Comparison of ENCODE assay signal across 7 mouse cellular contexts in the genomic region with DNA sequence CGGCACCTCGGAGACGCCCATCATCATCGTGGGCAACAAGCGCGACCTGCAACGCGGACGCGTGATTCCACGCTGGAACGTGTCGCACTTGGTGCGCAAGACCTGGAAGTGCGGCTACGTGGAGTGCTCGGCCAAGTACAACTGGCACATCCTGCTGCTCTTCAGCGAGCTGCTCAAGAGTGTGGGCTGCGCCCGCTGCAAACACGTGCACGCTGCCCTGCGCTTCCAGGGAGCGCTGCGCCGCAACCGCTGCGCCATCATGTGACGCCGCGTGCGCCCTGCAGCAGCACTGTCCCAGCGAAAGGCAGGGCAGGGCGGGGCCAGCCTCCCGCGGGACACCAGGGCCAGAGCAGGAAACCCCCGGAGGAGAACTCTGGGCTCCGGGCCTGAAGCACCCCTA. TPM values are rescaled to one million over a fixed set of nuclear protein-coding genes. Genes with fewer than 3 reads are reported as not detected.
A peak's percentile ranks its signal among the peaks of the same experiment; 100 is the strongest.
DNase-seq lines count a peak whose midpoint lies in the region; ATAC-seq lines count a peak whose summit lies in the region.

No protein-coding gene starts in this region.

- no peak overlapping the region for H3K27ac ChIP-seq in forebrain, embryonic 13.5 days
- H3K27ac ChIP-seq in midbrain, embryonic 15.5 days: no peak overlapping the region

- H3K4me3 ChIP-seq in forebrain, embryonic 13.5 days: peak overlapping the region; percentile 20
- peak overlapping the region; percentile 23 for H3K4me3 ChIP-seq in midbrain, embryonic 15.5 days

- WGBS in forebrain, embryonic 13.5 days: 6% methylated on average over 38 of the region's 38 CpGs
- WGBS in midbrain, embryonic 15.5 days: 6% methylated on average over 38 of the region's 38 CpGs

- peak overlapping the region; percentile 12; the same call in 1 of the 2 replicates for H3K9ac ChIP-seq in forebrain, embryonic 13.5 days
- H3K9ac ChIP-seq in midbrain, embryonic 15.5 days: 0 out of 2 replicates have a peak overlapping the region, but pooled peaks have one; percentile 2

- H3K36me3 ChIP-seq in forebrain, embryonic 13.5 days (ENCODE audit: poor library complexity, severe bottlenecking): no peaks in the 10 kb centered on the region
- H3K36me3 ChIP-seq in midbrain, embryonic 15.5 days (replicated peaks): no peaks in the 10 kb centered on the region

- peak; percentile 26 for DNase-seq in thymus, postnatal 4 days
- no peak for DNase-seq in thymus, postnatal 10 days (ENCODE audit: low spot score in 2 of 2)
- peak; percentile 44 to 61 for DNase-seq in layer of hippocampus, postnatal 14 days (ENCODE audit: low spot score in 2 of 2)
- no peak for DNase-seq in ovary, adult 18-20 months (ENCODE audit: low spot score)
- DNase-seq in kidney, adult 8-10 months: no peak

- ATAC-seq in forebrain, embryonic 13.5 days: peak; percentile 81
- peak; percentile 72 for ATAC-seq in midbrain, embryonic 15.5 days (replicated peaks)

- peaks cover 49% of the 10 kb centered on the region for H3K27me3 ChIP-seq in forebrain, embryonic 13.5 days
- peaks cover 33% of the 10 kb centered on the region for H3K27me3 ChIP-seq in midbrain, embryonic 15.5 days (replicated peaks)

- H3K4me1 ChIP-seq in forebrain, embryonic 13.5 days: peaks cover 20% of the 10 kb centered on the region
- H3K4me1 ChIP-seq in midbrain, embryonic 15.5 days: peaks cover 13% of the 10 kb centered on the region

- peak overlapping the region; percentile 51 for H3K4me2 ChIP-seq in forebrain, embryonic 13.5 days
- H3K4me2 ChIP-seq in midbrain, embryonic 15.5 days: peak overlapping the region; percentile 44

- no peaks in the 10 kb centered on the region for H3K9me3 ChIP-seq in forebrain, embryonic 13.5 days (replicated peaks)
- no peaks in the 10 kb centered on the region for H3K9me3 ChIP-seq in midbrain, embryonic 15.5 days

RNA-seq across cellular contexts. Expression of a gene that starts 9.6 kb away (rescaled TPM):
- 6.5 and 9.9 TPM in 2 replicates for polyA plus RNA-seq in forebrain, embryonic 13.5 days (2015; fragmentation: Nextera tagmentation; extraction: Ambion mirVana)
- total RNA-seq in layer of hippocampus, postnatal 14 days (2021): 100 to 1,000 TPM; 219 to 224 TPM
- polyA plus RNA-seq in midbrain, embryonic 15.5 days (2015; fragmentation: Nextera tagmentation; extraction: Ambion mirVana): 43.2 and 45.6 TPM in 2 replicates

RNA-seq across cellular contexts. Expression of a gene that starts 10.7 kb away (rescaled TPM):
- polyA plus RNA-seq in forebrain, embryonic 13.5 days (2015; fragmentation: Nextera tagmentation; extraction: Ambion mirVana): 0.21 and 0.30 TPM in 2 replicates
- total RNA-seq in layer of hippocampus, postnatal 14 days (2021): 1 to 10 TPM in 1 of 2 experiments, under 1 TPM in 1; 0.29 to 1.0 TPM
- 0.36 and 0.54 TPM in 2 replicates for polyA plus RNA-seq in midbrain, embryonic 15.5 days (2015; fragmentation: Nextera tagmentation; extraction: Ambion mirVana)

RNA-seq across cellular contexts. Expression of a gene that starts 18.9 kb away (rescaled TPM):
- polyA plus RNA-seq in forebrain, embryonic 13.5 days (2015; fragmentation: Nextera tagmentation; extraction: Ambion mirVana): not detected in 2 replicates
- not detected for total RNA-seq in layer of hippocampus, postnatal 14 days (2021)
- polyA plus RNA-seq in midbrain, embryonic 15.5 days (2015; fragmentation: Nextera tagmentation; extraction: Ambion mirVana): 0.68 and 0.70 TPM in 2 replicates

RNA-seq across cellular contexts. Expression of a gene that starts 44.3 kb away (rescaled TPM):
- polyA plus RNA-seq in forebrain, embryonic 13.5 days (2015; fragmentation: Nextera tagmentation; extraction: Ambion mirVana): 2.5 TPM in 2 replicates
- total RNA-seq in layer of hippocampus, postnatal 14 days (2021): 1 to 10 TPM; 3.2 to 3.3 TPM
- 2.9 and 3.4 TPM in 2 replicates for polyA plus RNA-seq in midbrain, embryonic 15.5 days (2015; fragmentation: Nextera tagmentation; extraction: Ambion mirVana)

RNA-seq across cellular contexts. Expression of a gene that starts 54.3 kb away (rescaled TPM):
- polyA plus RNA-seq in forebrain, embryonic 13.5 days (2015; fragmentation: Nextera tagmentation; extraction: Ambion mirVana): 20.5 and 21.3 TPM in 2 replicates
- 10 to 100 TPM; 64.1 to 65.9 TPM for total RNA-seq in layer of hippocampus, postnatal 14 days (2021)
- 12.2 and 12.6 TPM in 2 replicates for polyA plus RNA-seq in midbrain, embryonic 15.5 days (2015; fragmentation: Nextera tagmentation; extraction: Ambion mirVana)

Comparison
In these comparisons a context has a peak if more than half of its experiments do, and no peak if none do; other contexts are left out.
1. DNase-seq: peak in thymus, postnatal 4 days (single experiment) and layer of hippocampus, postnatal 14 days (2 of 2); none in thymus, postnatal 10 days (0 of 2), ovary, adult 18-20 months (single experiment) and kidney, adult 8-10 months (0 of 2).